Mouse (Mus musculus) central nervous system, embryonic 18 days (tissue): ENCODE data around the gene Tex13c3. TPM values are rescaled to one million over a fixed set of nuclear protein-coding genes. Genes with fewer than 3 reads are reported as not detected.

Experiments used
- polyA plus RNA-seq: library from polyadenylated mRNA; depleted of rRNA; stranded (reverse); fragments of >200 nt; gene quantifications from 2 replicates; pipeline ENCODE4 v1.2.3, GENCODE M21; 2012; rRNA removed

Gene Tex13c3
- not detected in 2 replicates for polyA plus RNA-seq

GRCm38 (mm10) chrX:19481219-19481618 is at the start of gene Tex13c3:
Gene Tex13c3, minus strand, starts transcription at chrX:19481319.

